Mouse (Mus musculus) forebrain, embryonic 15.5 days (tissue): ENCODE measurements at regions not wholly inside any gene's neighbourhood (a gene's known extent, or its start where the extent isn't known, plus 50 kb on each side); places are given as distances from the start of the nearest gene placed in this dataset.
A peak's percentile ranks its signal among the peaks of the same experiment; 100 is the strongest.
"Not testable (repeated sequence)": the region's sequence is repeated elsewhere in the genome, so short reads cannot be mapped to it uniquely, and the experiment has no call there.

Experiments used
- ATAC-seq: fragments of 200-750 bp; cut with Nextera tagmentation; replicated peaks from 2 replicates; pipeline ENCODE4 v1.8.0; 2017; ENCODE audit warnings: mild to moderate bottlenecking, moderate TSS enrichment, moderate library complexity
- H3K27ac ChIP-seq: fragments of 300-500 bp; sonication (generic); replicated peaks from 2 replicates; pipeline ENCODE4 v1.5.1; 2015; ENCODE audit warnings: mild to moderate bottlenecking, inconsistent platforms
- H3K27me3 ChIP-seq: fragments of 300-500 bp; sonication (generic); 2 replicates; pipeline ENCODE4 v1.6.1; 2015; ENCODE audit warnings: inconsistent platforms
- H3K36me3 ChIP-seq: fragments of 300-500 bp; sonication (generic); 2 replicates; pipeline ENCODE4 v1.6.1; 2015; ENCODE audit warnings: mild to moderate bottlenecking, inconsistent platforms
- H3K4me1 ChIP-seq: fragments of 300-500 bp; sonication (generic); 2 replicates; pipeline ENCODE4 v1.6.1; 2015; ENCODE audit warnings: inconsistent platforms
- H3K4me2 ChIP-seq: fragments of 300-500 bp; sonication (generic); replicated peaks from 2 replicates; pipeline ENCODE4 v1.6.1; 2015; ENCODE audit warnings: mild to moderate bottlenecking, inconsistent platforms
- H3K4me3 ChIP-seq: fragments of 300-500 bp; sonication (generic); 2 replicates; pipeline ENCODE4 v1.5.1; 2015; ENCODE audit warnings: mild to moderate bottlenecking, inconsistent platforms
- H3K9ac ChIP-seq: fragments of 300-500 bp; sonication (generic); replicated peaks from 2 replicates; pipeline ENCODE4 v1.6.1; 2015; ENCODE audit warnings: mild to moderate bottlenecking, inconsistent platforms
- H3K9me3 ChIP-seq: fragments of 300-500 bp; sonication (generic); 2 replicates; pipeline ENCODE4 v1.6.1; 2016; ENCODE audit warnings: inconsistent platforms
- WGBS: fragments of 180-500 bp; shearing (Covaris S2); methylation state at CpG from one replicate; pipeline ENCODE4 v1.1.7; 2015; ENCODE audit warnings: mixed read lengths; 5-methylcytosine and 5-hydroxymethylcytosine counted together

DNA sequence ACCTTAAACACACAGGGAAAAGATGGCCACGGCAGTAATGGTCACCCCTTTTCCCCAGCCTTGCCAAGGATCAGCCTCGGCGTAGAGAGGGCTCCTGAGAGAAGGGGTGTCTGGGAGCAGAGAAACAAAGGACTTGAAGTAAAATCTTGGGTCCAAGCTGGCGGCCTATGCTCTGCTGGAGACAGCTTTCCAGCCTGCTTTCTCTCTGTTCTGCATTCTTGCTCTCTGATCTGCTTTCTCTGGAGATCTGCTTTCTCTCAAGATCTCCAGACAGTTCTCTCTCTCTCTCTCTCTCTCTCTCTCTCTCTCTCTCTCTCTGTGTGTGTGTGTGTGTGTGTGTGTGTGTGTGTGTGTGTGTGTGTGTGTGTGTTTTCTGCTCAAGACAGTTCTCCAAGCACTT is 140.3 kb downstream of the Sptssa start:
- H3K4me2 ChIP-seq, H3K4me3 ChIP-seq, H3K4me1 ChIP-seq, H3K9me3 ChIP-seq, ATAC-seq, H3K27me3 ChIP-seq, H3K9ac ChIP-seq, H3K27ac ChIP-seq, H3K36me3 ChIP-seq: not testable (repeated sequence)
- WGBS, result 58% methylated on average over 4 of the region's 4 CpGs

DNA sequence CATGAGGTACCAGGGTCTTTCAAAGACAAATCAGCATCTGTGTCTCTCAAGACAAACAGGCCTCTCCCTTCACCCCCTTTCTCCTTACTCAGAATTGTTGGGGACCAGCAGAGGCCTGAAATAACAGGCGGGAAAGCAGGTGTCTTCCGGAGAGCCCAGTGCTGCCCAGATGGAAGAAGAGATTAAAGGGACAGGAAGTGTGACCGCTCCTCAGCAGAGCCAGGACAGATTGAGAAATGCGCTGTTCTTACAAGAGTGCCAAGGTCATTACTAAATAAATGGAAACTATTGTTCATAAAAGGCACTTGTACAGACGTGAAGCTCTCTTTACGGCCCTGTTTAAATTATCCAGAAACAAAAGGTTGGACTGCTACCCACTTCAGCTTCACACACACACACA is 146.5 kb downstream of the Sptssa start:
- 0 out of 2 replicates have a peak, but pooled peaks cover 3% of the 10 kb centered on the region for H3K4me1 ChIP-seq
- H3K9ac ChIP-seq, result no peak overlapping the region
- H3K4me2 ChIP-seq, result no peak overlapping the region
- H3K9me3 ChIP-seq, result no peaks in the 10 kb centered on the region
- H3K4me3 ChIP-seq, result no peak overlapping the region
- no peaks in the 10 kb centered on the region for H3K27me3 ChIP-seq
- no peak for ATAC-seq
- WGBS, result 40% methylated on average over 6 of the region's 6 CpGs
- no peak overlapping the region for H3K27ac ChIP-seq
- H3K36me3 ChIP-seq, result no peaks in the 10 kb centered on the region

DNA sequence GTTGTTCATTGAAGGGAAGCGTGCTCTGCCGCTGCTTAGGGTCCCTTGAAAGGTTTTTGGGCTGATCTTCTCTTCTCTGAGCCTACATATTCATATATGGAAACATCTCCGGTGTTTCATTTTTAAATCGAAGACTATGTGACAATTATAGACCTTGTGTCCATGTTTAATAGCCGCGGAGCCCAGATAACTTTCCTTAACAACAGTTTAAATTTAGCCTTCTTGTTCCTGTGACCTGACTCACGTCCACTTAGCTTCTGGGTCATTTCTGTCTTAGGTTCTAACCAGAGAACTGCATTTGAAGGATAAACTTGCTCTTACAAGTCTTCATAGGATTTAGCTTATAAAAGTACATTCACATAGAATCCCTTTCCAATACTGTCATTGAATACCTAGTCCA is 153.6 kb downstream of the Sptssa start:
- no peaks in the 10 kb centered on the region for H3K9me3 ChIP-seq
- 91% methylated on average over 7 of the region's 7 CpGs for WGBS
- H3K4me3 ChIP-seq, result no peak overlapping the region
- no peak overlapping the region for H3K4me2 ChIP-seq
- no peak for ATAC-seq
- H3K36me3 ChIP-seq, result no peaks in the 10 kb centered on the region
- no peak overlapping the region for H3K27ac ChIP-seq
- H3K27me3 ChIP-seq, result no peaks in the 10 kb centered on the region
- no peaks in the 10 kb centered on the region for H3K4me1 ChIP-seq
- no peak overlapping the region for H3K9ac ChIP-seq

DNA sequence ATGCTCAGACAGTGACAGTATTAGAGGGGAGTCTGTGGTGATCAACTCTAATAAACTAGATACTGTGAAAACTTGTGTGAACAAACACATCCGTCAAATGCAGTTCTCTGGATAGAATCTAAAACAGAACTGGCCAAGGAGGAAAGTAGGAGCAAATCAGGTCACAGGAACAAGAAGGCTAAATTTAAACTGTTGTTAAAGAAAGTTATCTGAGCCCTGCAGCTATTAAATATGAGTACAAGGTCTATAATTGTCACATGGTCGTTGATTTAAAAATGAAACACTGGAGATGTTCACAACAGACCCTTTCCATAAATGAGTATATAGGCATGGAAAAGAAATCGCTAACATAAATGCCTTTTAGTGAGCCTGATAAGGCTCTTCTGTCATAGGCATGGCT is 156.4 kb downstream of the Sptssa start:
- H3K9me3 ChIP-seq, result no peaks in the 10 kb centered on the region
- H3K9ac ChIP-seq, result no peak overlapping the region
- no peaks in the 10 kb centered on the region for H3K27me3 ChIP-seq
- H3K4me3 ChIP-seq, result no peak overlapping the region
- H3K4me1 ChIP-seq, result no peaks in the 10 kb centered on the region
- H3K27ac ChIP-seq, result no peak overlapping the region
- no peak for ATAC-seq
- no peaks in the 10 kb centered on the region for H3K36me3 ChIP-seq
- 72% methylated on average over 3 of the region's 3 CpGs for WGBS
- H3K4me2 ChIP-seq, result no peak overlapping the region

DNA sequence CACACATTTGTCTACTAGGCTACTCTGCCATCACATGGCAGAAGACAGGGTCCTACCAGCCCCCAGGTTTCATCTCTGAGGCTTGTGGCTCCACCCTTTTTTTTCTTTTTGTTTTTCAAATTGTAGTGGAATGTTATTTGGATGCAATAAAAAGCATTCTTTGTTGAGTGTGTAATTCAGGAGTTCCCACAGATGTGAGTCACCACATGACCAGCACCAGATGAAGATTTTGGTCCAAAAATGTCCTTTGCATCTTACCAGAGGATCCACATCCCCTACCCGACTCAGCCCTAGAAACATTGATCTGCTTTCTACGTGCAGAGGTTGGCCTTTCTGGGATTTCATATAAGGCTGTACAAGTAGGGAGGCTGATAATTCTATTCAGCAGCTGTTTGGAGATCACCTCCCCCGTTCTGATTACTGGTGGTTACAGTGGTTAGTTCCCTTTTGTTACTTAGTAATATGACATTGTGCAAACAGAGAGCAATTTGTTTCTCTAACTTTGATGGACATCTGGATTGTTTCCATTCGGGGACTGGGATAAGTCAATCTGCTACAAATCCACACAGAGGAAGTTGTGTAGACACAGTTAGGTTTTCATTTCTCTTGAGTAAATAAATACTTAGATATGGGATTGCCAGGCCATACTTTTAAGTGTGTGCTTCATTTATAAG is 160.5 kb downstream of the Sptssa start:
- Histone ChIP-seq H3K9ac (no peak overlapping the region), H3K27ac (no peak overlapping the region), H3K36me3 (no peaks in the 10 kb centered on the region), H3K27me3 (no peaks in the 10 kb centered on the region), H3K4me3 (no peak overlapping the region), H3K4me2 (no peak overlapping the region), H3K9me3 (no peaks in the 10 kb centered on the region), H3K4me1 (no peaks in the 10 kb centered on the region)
- ATAC-seq, result no peak
- WGBS, result 75% methylated on average over 4 of the region's 4 CpGs

DNA sequence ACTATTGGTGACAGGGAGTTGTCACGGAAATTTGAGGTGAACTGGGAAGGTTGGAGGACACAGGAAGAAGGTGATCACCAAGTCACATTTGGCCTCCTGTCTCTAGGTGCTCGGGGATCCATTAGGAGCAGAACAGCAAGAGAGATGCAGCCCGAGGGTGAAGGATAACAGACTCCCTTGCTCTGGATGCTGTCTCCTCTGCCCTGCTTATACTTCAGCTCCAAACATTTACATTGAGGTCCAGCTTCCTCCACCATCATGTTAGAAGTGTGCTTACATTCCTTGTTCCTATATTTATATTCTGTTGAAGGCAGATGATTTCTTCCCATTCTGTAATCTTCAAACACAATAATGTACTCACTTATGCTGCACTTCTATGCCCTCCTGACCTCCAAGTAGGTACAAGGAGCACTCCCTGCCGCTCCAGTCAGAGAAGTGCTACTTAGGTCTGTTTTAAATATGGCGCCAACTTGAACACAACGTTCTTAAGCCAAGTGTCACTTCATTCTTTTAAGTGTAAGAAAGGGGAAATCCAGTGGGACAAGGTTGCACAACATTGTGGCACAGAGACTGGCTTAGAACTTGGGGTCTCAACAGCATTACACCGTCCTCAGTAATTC is 161.5 kb downstream of the Sptssa start:
- Histone ChIP-seq H3K4me3 (no peak overlapping the region), H3K9ac (no peak overlapping the region), H3K27me3 (no peaks in the 10 kb centered on the region), H3K4me2 (no peak overlapping the region), H3K27ac (no peak overlapping the region), H3K36me3 (no peaks in the 10 kb centered on the region), H3K9me3 (no peaks in the 10 kb centered on the region), H3K4me1 (no peaks in the 10 kb centered on the region)
- ATAC-seq, result no peak
- WGBS, result 87% methylated on average over 7 of the region's 7 CpGs

DNA sequence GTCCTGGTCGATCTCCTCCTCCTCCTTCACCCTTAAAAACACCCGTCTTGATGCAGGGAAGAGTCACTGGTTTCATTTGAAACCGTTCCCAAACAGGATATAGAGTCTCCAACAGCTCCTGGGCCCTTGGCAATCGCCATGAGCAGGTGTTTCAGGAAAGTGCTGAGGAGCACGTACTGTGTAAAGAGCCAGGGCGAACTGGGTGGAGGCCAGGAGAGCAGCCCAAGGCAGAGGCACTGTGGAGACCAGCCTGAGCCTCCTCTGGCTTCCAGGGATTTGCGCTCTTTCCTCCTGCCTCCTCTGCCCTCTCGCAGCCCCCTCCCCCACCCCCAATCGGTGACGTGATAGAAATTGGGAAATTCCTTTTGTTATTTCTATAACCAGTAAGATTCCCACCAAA is 163.6 kb downstream of the Sptssa start:
- Histone ChIP-seq H3K4me1 (0 out of 2 replicates have a peak, but pooled peaks cover 2% of the 10 kb centered on the region), H3K4me2 (no peak overlapping the region), H3K9me3 (no peaks in the 10 kb centered on the region), H3K27ac (no peak overlapping the region), H3K36me3 (no peaks in the 10 kb centered on the region), H3K27me3 (no peaks in the 10 kb centered on the region), H3K9ac (no peak overlapping the region), H3K4me3 (no peak overlapping the region)
- 44% methylated on average over 10 of the region's 10 CpGs for WGBS
- ATAC-seq, result no peak

DNA sequence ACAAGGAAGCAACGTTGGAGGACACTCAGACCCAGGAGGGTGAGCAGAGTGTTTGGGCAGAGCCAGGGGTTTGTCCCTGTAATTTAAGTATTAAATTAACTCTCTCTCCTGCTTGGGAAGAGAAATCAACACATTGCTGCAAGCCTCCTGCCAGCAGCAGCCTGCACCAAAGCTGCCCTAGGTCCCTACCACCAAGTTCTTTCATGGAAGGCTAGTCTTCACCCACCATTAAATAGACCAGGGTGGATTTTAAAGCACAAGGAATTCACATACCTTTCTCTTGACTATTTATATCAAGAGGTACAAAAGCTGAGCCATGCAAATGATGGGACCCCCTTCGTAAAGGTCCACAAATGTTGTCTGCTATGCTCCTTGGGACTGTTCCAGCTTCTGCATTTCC is 165.9 kb downstream of the Sptssa start:
- Histone ChIP-seq H3K9me3 (no peaks in the 10 kb centered on the region), H3K36me3 (no peaks in the 10 kb centered on the region), H3K4me3 (no peak overlapping the region), H3K4me2 (no peak overlapping the region), H3K4me1 (0 out of 2 replicates have a peak, but pooled peaks cover 2% of the 10 kb centered on the region), H3K27ac (no peak overlapping the region), H3K9ac (no peak overlapping the region), H3K27me3 (no peaks in the 10 kb centered on the region)
- WGBS, result 75% methylated on average over 2 of the region's 2 CpGs
- ATAC-seq, result no peak

DNA sequence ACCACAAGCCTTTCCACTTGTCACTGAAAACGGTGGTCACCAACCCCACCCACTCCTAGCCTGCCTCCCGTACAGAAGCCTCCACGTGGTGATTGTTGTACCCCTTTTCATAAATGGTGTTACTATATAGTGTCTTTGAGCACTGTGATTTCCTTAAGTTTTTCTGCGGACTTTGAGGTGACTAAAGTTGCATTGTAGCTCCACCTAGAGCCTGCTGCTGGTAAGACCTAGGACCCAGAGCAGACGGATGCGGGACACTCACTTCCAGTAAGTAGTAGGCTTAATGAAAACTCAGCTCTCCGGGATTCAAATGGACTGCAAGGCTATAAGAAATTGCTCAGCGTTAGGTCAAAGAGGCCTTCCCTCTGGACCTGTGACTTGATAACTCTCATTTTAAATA is 166.7 kb downstream of the Sptssa start:
- Histone ChIP-seq H3K27me3 (no peaks in the 10 kb centered on the region), H3K4me1 (0 out of 2 replicates have a peak, but pooled peaks cover 2% of the 10 kb centered on the region), H3K36me3 (no peaks in the 10 kb centered on the region), H3K9ac (no peak overlapping the region), H3K27ac (no peak overlapping the region), H3K9me3 (no peaks in the 10 kb centered on the region), H3K4me3 (no peak overlapping the region), H3K4me2 (no peak overlapping the region)
- peak; percentile 86 for ATAC-seq
- WGBS, result 1% methylated on average over 8 of the region's 8 CpGs

DNA sequence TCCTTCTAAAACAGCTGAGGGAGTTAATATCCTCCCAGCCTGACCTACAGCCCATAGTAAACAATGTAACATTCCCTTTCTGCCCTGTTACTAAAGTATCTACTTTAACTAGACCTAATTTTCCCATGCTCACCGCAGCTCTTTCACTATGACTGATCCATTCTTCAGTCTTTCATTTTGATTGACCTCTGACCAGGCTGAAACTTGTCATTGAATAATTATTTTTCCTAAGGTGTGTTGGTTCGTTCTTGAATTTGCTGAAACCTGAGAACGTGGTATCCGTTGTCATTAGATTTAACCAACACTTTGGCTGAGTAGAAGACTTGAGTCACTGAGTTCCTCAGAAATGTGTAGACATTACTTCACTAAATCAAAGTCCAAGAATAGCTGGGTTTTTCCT is 168.7 kb downstream of the Sptssa start:
- no peak overlapping the region for H3K9ac ChIP-seq
- H3K4me1 ChIP-seq, result 0 out of 2 replicates have a peak, but pooled peaks cover 2% of the 10 kb centered on the region
- WGBS, result 88% methylated on average over 4 of the region's 4 CpGs
- no peaks in the 10 kb centered on the region for H3K27me3 ChIP-seq
- no peaks in the 10 kb centered on the region for H3K9me3 ChIP-seq
- H3K4me3 ChIP-seq, result no peak overlapping the region
- no peaks in the 10 kb centered on the region for H3K36me3 ChIP-seq
- H3K4me2 ChIP-seq, result no peak overlapping the region
- no peak overlapping the region for H3K27ac ChIP-seq
- ATAC-seq, result no peak

DNA sequence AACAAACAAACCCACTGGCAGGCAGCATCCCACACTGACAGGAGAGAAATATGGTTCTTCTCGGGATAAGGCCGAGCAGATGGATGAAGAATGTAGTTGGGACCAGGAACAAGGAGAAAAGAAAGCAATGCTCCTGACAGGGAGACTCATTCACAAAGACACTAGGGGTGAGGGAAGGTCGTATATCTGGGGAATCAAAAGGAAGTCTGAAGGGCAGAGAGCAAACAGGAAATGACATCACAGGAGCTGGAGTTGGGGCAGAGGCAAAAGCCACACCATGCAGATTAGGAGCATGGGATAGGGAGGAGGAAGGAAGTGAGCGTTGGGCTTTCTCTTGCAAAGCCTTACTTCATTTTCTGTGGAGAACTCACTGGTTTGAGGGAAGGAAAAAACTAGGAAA is 174.4 kb downstream of the Sptssa start:
- no peaks in the 10 kb centered on the region for H3K9me3 ChIP-seq
- no peaks in the 10 kb centered on the region for H3K27me3 ChIP-seq
- H3K4me1 ChIP-seq, result no peaks in the 10 kb centered on the region
- H3K9ac ChIP-seq, result no peak overlapping the region
- 79% methylated on average over 4 of the region's 4 CpGs for WGBS
- no peak overlapping the region for H3K4me2 ChIP-seq
- no peak for ATAC-seq
- no peak overlapping the region for H3K4me3 ChIP-seq
- no peak overlapping the region for H3K27ac ChIP-seq
- H3K36me3 ChIP-seq, result no peaks in the 10 kb centered on the region

DNA sequence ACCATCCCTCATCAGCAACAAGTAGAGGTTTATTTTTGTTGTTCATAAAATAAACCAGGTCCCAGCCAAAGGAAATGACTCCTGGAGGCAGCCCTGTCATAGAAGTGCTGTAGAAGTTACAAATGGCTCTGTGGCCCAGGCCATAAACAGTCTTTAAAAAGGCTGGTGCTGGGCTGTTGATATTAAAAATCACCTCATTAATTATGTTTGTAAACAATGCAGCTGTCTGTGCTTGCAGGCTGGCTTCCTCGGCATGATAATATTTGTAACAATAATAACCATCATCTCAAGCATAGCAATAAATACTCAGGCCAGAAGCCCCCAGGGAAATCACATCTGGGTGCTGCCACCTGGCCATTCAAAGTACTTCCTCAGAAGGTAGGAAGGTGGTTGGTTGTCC is 176.5 kb downstream of the Sptssa start:
- Histone ChIP-seq H3K27ac (no peak overlapping the region), H3K4me1 (no peaks in the 10 kb centered on the region), H3K27me3 (no peaks in the 10 kb centered on the region), H3K4me2 (no peak overlapping the region), H3K9ac (no peak overlapping the region), H3K36me3 (no peaks in the 10 kb centered on the region), H3K4me3 (no peak overlapping the region), H3K9me3 (no peaks in the 10 kb centered on the region)
- no peak for ATAC-seq
- 73% methylated on average over 1 of the region's 1 CpGs for WGBS

DNA sequence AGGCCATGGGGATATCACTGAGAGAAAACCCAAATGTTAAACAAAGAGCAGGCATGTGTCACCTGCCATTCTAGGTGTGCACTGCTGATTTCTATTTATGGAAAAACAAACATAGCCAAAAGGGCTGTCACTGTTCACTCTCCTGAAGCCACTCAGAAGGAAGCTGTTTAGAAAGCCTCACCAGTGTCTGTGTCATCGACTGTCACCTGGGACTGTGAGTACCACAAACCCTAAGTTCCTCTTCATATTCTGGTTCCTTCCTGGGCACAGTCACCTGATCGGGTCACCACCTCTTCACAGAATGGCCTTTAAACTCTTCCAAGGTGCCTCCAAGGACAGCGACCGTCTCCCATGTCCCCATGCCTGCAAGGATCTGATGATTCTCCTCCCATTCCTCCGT is 183.5 kb downstream of the Sptssa start:
- Histone ChIP-seq H3K27me3 (no peaks in the 10 kb centered on the region), H3K4me2 (no peak overlapping the region), H3K4me3 (no peak overlapping the region), H3K27ac (no peak overlapping the region), H3K36me3 (no peaks in the 10 kb centered on the region), H3K9ac (no peak overlapping the region), H3K9me3 (no peaks in the 10 kb centered on the region), H3K4me1 (no peaks in the 10 kb centered on the region)
- no peak for ATAC-seq
- WGBS, result 94% methylated on average over 5 of the region's 5 CpGs
